Mouse (Mus musculus): Measurements from ENCODE around the gene Kif9. TPM values are rescaled to one million over a fixed set of nuclear protein-coding genes. Genes with fewer than 3 reads are reported as not detected.

The Kif9 gene
- 4.7 and 5.4 TPM in 2 replicates for polyA plus RNA-seq (2015; fragmentation: Nextera tagmentation; extraction: Ambion mirVana)

GRCm38 (mm10) chr9:110476124-110477091 is at the start of gene Kif9, which contains the start of gene Klhl18:
Gene Kif9 (plus strand): TSS chr9:110476958.
Gene Klhl18 (minus strand): TSS chr9:110476694.
- peak within 1 kb of the TSS; percentile 96 for H3K4me2 ChIP-seq (ENCODE audit: low read length)
- WGBS, result under 1% methylated on average over 53 of the region's 53 CpGs
- H3K4me3 ChIP-seq (ENCODE audit: low read depth, low read length), result peak within 1 kb of the TSS; percentile 76
- H3K9ac ChIP-seq (ENCODE audit: low read depth, low read length), result peak within 1 kb of the TSS; percentile 81
- H3K36me3 ChIP-seq (ENCODE audit: control insufficient read depth, insufficient read depth, low read length), result no peaks in the 10 kb centered on the region
- H3K9me3 ChIP-seq (replicated peaks; ENCODE audit: control insufficient read depth, low read length, poor library complexity, severe bottlenecking), result no peaks in the 10 kb centered on the region
- H3K27ac ChIP-seq (ENCODE audit: low read length), result peak within 1 kb of the TSS; percentile 91
- H3K4me1 ChIP-seq (ENCODE audit: control insufficient read depth, insufficient read depth, low read length), result peaks cover 16% of the 10 kb centered on the region
- peak; percentile 99 for ATAC-seq
- 0 out of 2 replicates have a peak, but pooled peaks cover 4% of the 10 kb centered on the region for H3K27me3 ChIP-seq (ENCODE audit: control insufficient read depth, insufficient read depth, low read depth, low read length)

GRCm38 (mm10) chr9:110431241-110431640 is 45.5 kb upstream of the Kif9 start:
- Histone ChIP-seq H3K4me1 (ENCODE audit: control insufficient read depth, insufficient read depth, low read length) (no peaks in the 10 kb centered on the region), H3K9ac (ENCODE audit: low read depth, low read length) (no peak overlapping the region), H3K4me2 (ENCODE audit: low read length) (no peak overlapping the region), H3K27ac (ENCODE audit: low read length) (no peak overlapping the region), H3K36me3 (ENCODE audit: control insufficient read depth, insufficient read depth, low read length) (peaks cover 30% of the 10 kb centered on the region), H3K9me3 (replicated peaks; ENCODE audit: control insufficient read depth, low read length, poor library complexity, severe bottlenecking) (no peaks in the 10 kb centered on the region), H3K27me3 (ENCODE audit: control insufficient read depth, insufficient read depth, low read depth, low read length) (no peaks in the 10 kb centered on the region), H3K4me3 (ENCODE audit: low read depth, low read length) (no peak overlapping the region)
- ATAC-seq, result no peak
- 76% methylated on average over 8 of the region's 8 CpGs for WGBS

GRCm38 (mm10) chr9:110433045-110433444 is 43.7 kb upstream of the Kif9 start:
- H3K27ac ChIP-seq (ENCODE audit: low read length), result no peak overlapping the region
- WGBS, result 96% methylated on average over 2 of the region's 2 CpGs
- no peak overlapping the region for H3K4me2 ChIP-seq (ENCODE audit: low read length)
- peaks cover 37% of the 10 kb centered on the region for H3K36me3 ChIP-seq (ENCODE audit: control insufficient read depth, insufficient read depth, low read length)
- no peak overlapping the region for H3K9ac ChIP-seq (ENCODE audit: low read depth, low read length)
- H3K27me3 ChIP-seq (ENCODE audit: control insufficient read depth, insufficient read depth, low read depth, low read length), result no peaks in the 10 kb centered on the region
- no peaks in the 10 kb centered on the region for H3K4me1 ChIP-seq (ENCODE audit: control insufficient read depth, insufficient read depth, low read length)
- no peak for ATAC-seq
- H3K9me3 ChIP-seq (replicated peaks; ENCODE audit: control insufficient read depth, low read length, poor library complexity, severe bottlenecking), result no peaks in the 10 kb centered on the region
- no peak overlapping the region for H3K4me3 ChIP-seq (ENCODE audit: low read depth, low read length)

GRCm38 (mm10) chr9:110436041-110436440 is 40.7 kb upstream of the Kif9 start:
- ATAC-seq, result no peak
- WGBS, result 95% methylated on average over 11 of the region's 11 CpGs
- H3K4me1 ChIP-seq (ENCODE audit: control insufficient read depth, insufficient read depth, low read length), result no peaks in the 10 kb centered on the region
- no peak overlapping the region for H3K4me3 ChIP-seq (ENCODE audit: low read depth, low read length)
- H3K4me2 ChIP-seq (ENCODE audit: low read length), result no peak overlapping the region
- no peak overlapping the region for H3K9ac ChIP-seq (ENCODE audit: low read depth, low read length)
- H3K36me3 ChIP-seq (ENCODE audit: control insufficient read depth, insufficient read depth, low read length), result peaks cover 29% of the 10 kb centered on the region
- H3K27ac ChIP-seq (ENCODE audit: low read length), result no peak overlapping the region
- H3K9me3 ChIP-seq (replicated peaks; ENCODE audit: control insufficient read depth, low read length, poor library complexity, severe bottlenecking), result no peaks in the 10 kb centered on the region
- H3K27me3 ChIP-seq (ENCODE audit: control insufficient read depth, insufficient read depth, low read depth, low read length), result no peaks in the 10 kb centered on the region

- no peak overlapping the region for H3K4me2 ChIP-seq (ENCODE audit: low read length)
- H3K27ac ChIP-seq (ENCODE audit: low read length), result no peak overlapping the region
- H3K27me3 ChIP-seq (ENCODE audit: control insufficient read depth, insufficient read depth, low read depth, low read length), result no peaks in the 10 kb centered on the region
- no peak overlapping the region for H3K9ac ChIP-seq (ENCODE audit: low read depth, low read length)
- no peak overlapping the region for H3K4me3 ChIP-seq (ENCODE audit: low read depth, low read length)
- ATAC-seq, result no peak
- H3K9me3 ChIP-seq (replicated peaks; ENCODE audit: control insufficient read depth, low read length, poor library complexity, severe bottlenecking), result no peaks in the 10 kb centered on the region
- peaks cover 23% of the 10 kb centered on the region for H3K36me3 ChIP-seq (ENCODE audit: control insufficient read depth, insufficient read depth, low read length)
- WGBS, result 60% methylated on average over 4 of the region's 5 CpGs
- H3K4me1 ChIP-seq (ENCODE audit: control insufficient read depth, insufficient read depth, low read length), result no peaks in the 10 kb centered on the region
Measured at GRCm38 (mm10) chr9:110440049-110440448, 36.7 kb upstream of the Kif9 start.

GRCm38 (mm10) chr9:110440559-110440958 is 36.2 kb upstream of the Kif9 start:
- H3K4me3 ChIP-seq (ENCODE audit: low read depth, low read length), result no peak overlapping the region
- no peak overlapping the region for H3K9ac ChIP-seq (ENCODE audit: low read depth, low read length)
- no peaks in the 10 kb centered on the region for H3K9me3 ChIP-seq (replicated peaks; ENCODE audit: control insufficient read depth, low read length, poor library complexity, severe bottlenecking)
- no peak for ATAC-seq
- no peak overlapping the region for H3K4me2 ChIP-seq (ENCODE audit: low read length)
- peaks cover 21% of the 10 kb centered on the region; the same call in 1 of the 2 replicates for H3K36me3 ChIP-seq (ENCODE audit: control insufficient read depth, insufficient read depth, low read length)
- H3K27me3 ChIP-seq (ENCODE audit: control insufficient read depth, insufficient read depth, low read depth, low read length), result no peaks in the 10 kb centered on the region
- 90% methylated on average over 6 of the region's 6 CpGs for WGBS
- no peaks in the 10 kb centered on the region for H3K4me1 ChIP-seq (ENCODE audit: control insufficient read depth, insufficient read depth, low read length)
- H3K27ac ChIP-seq (ENCODE audit: low read length), result no peak overlapping the region

GRCm38 (mm10) chr9:110448356-110448755 is 28.4 kb upstream of the Kif9 start:
- 79% methylated on average over 15 of the region's 15 CpGs for WGBS
- Histone ChIP-seq H3K9me3 (replicated peaks; ENCODE audit: control insufficient read depth, low read length, poor library complexity, severe bottlenecking) (no peaks in the 10 kb centered on the region), H3K36me3 (ENCODE audit: control insufficient read depth, insufficient read depth, low read length) (peaks cover 3% of the 10 kb centered on the region; the same call in 1 of the 2 replicates), H3K27ac (ENCODE audit: low read length) (no peak overlapping the region), H3K4me1 (ENCODE audit: control insufficient read depth, insufficient read depth, low read length) (no peaks in the 10 kb centered on the region), H3K27me3 (ENCODE audit: control insufficient read depth, insufficient read depth, low read depth, low read length) (no peaks in the 10 kb centered on the region), H3K4me3 (ENCODE audit: low read depth, low read length) (no peak overlapping the region), H3K4me2 (ENCODE audit: low read length) (no peak overlapping the region), H3K9ac (ENCODE audit: low read depth, low read length) (no peak overlapping the region)
- 0 out of 2 replicates have a peak, but pooled peaks have one; percentile 42 for ATAC-seq

- no peaks in the 10 kb centered on the region for H3K27me3 ChIP-seq (ENCODE audit: control insufficient read depth, insufficient read depth, low read depth, low read length)
- H3K4me2 ChIP-seq (ENCODE audit: low read length), result no peak overlapping the region
- H3K4me1 ChIP-seq (ENCODE audit: control insufficient read depth, insufficient read depth, low read length), result no peaks in the 10 kb centered on the region
- H3K36me3 ChIP-seq (ENCODE audit: control insufficient read depth, insufficient read depth, low read length), result peaks cover 3% of the 10 kb centered on the region; the same call in 1 of the 2 replicates
- no peak overlapping the region for H3K9ac ChIP-seq (ENCODE audit: low read depth, low read length)
- no peaks in the 10 kb centered on the region for H3K9me3 ChIP-seq (replicated peaks; ENCODE audit: control insufficient read depth, low read length, poor library complexity, severe bottlenecking)
- ATAC-seq, result peak; percentile 80
- H3K4me3 ChIP-seq (ENCODE audit: low read depth, low read length), result no peak overlapping the region
- WGBS, result 28% methylated on average over 11 of the region's 11 CpGs
- no peak overlapping the region for H3K27ac ChIP-seq (ENCODE audit: low read length)
Measured at GRCm38 (mm10) chr9:110448857-110449617, 27.7 kb upstream of the Kif9 start.
